Mouse (Mus musculus) neural tube, embryonic 11.5 days (tissue): ENCODE data around the gene Usf2. TPM values are rescaled to one million over a fixed set of nuclear protein-coding genes. Genes with fewer than 3 reads are reported as not detected.
"Not testable (repeated sequence)": the region's sequence is repeated elsewhere in the genome, so short reads cannot be mapped to it uniquely, and the experiment has no call there.

ENCODE experiments used
- ATAC-seq: fragments of 200-750 bp; cut with Nextera tagmentation; 2 replicates; pipeline ENCODE4 v1.8.0; 2017; ENCODE audit warnings: moderate number of reproducible peaks, mild to moderate bottlenecking, moderate TSS enrichment, moderate library complexity; ENCODE audit not compliant: insufficient read depth, low FRiP score, low TSS enrichment
- DNase-seq: peaks from one replicate; pipeline ENCODE4 v3.0.0-alpha.2; 2015; ENCODE audit warnings: low spot score
- H3K27ac ChIP-seq: fragments of 300-500 bp; sonication (generic); 2 replicates; pipeline ENCODE4 v1.5.1; 2014; ENCODE audit warnings: low read depth, mild to moderate bottlenecking, low read length
- H3K27me3 ChIP-seq: fragments of 300-500 bp; sonication (generic); 2 replicates; pipeline ENCODE4 v1.6.1; 2014; ENCODE audit warnings: mild to moderate bottlenecking, low read length, mixed read lengths; ENCODE audit not compliant: control insufficient read depth, insufficient read depth
- H3K36me3 ChIP-seq: fragments of 300-500 bp; sonication (generic); 2 replicates; pipeline ENCODE4 v1.6.1; 2014; ENCODE audit warnings: mild to moderate bottlenecking, low read length, moderate library complexity, mixed read lengths; ENCODE audit not compliant: control insufficient read depth, insufficient read depth
- H3K4me1 ChIP-seq: fragments of 300-500 bp; sonication (generic); 2 replicates; pipeline ENCODE4 v1.6.1; 2014; ENCODE audit warnings: low read length, mixed read lengths; ENCODE audit not compliant: control insufficient read depth, insufficient read depth
- H3K4me2 ChIP-seq: fragments of 300-500 bp; sonication (generic); 2 replicates; pipeline ENCODE4 v1.6.1; 2014; ENCODE audit warnings: low read depth, mild to moderate bottlenecking, moderate library complexity
- H3K4me3 ChIP-seq: fragments of 300-500 bp; sonication (generic); 2 replicates; pipeline ENCODE4 v1.5.1; 2014; ENCODE audit warnings: low read depth, low read length
- H3K9ac ChIP-seq: fragments of 300-500 bp; sonication (generic); 2 replicates; pipeline ENCODE4 v1.6.1; 2014; ENCODE audit warnings: mild to moderate bottlenecking, low read length
- H3K9me3 ChIP-seq: fragments of 300-500 bp; sonication (generic); 2 replicates; pipeline ENCODE4 v1.6.1; 2016; ENCODE audit warnings: low read length; ENCODE audit not compliant: control insufficient read depth
- WGBS: fragments of 180-500 bp; shearing (Covaris S2); extraction: QIAGEN DNeasy Blood & Tissue Kit; methylation state at CpG from one replicate; pipeline ENCODE4 v1.1.7; 2014; 5-methylcytosine and 5-hydroxymethylcytosine counted together
- polyA plus RNA-seq: library from polyadenylated mRNA; unstranded; fragments of >200 nt; fragmentation: Nextera tagmentation; extraction: Ambion mirVana; gene quantifications from 2 replicates; pipeline ENCODE4 v1.2.1, GENCODE M21; 2014

Usf2 gene
- polyA plus RNA-seq, 1 experiment from 2014 or later, result 27.9 TPM

DNA sequence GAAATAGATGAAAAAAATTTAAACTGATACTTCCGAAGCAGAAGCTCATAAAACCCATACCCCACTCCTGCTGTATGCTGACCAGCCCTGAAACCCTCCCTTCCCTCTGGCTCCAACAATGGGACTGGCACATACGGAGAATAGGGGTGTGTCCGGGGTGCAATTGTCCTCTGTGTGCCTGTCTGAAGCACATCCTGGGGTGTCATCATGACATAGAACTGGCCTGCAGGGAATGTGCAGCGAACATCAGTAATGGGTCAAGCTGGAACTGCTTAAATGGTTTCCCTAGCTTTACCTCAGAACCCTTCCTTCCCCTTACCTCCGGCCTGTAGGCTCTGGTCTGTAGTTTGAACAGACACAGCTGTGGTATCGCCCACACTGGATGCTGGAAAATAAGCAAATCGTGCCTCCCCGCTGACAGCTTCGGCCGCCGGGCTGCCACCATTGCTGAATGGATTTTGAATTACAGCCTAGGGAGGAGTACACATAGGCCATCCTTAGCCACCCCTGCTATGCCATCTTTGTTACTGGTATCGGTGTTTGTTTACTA, 1.6 kb downstream of the Usf2 start:
- H3K4me3 ChIP-seq, result peak overlapping the region; percentile 99
- no peak overlapping the region for H3K27ac ChIP-seq
- peaks cover 12% of the 10 kb centered on the region; the same call in 1 of the 2 replicates for H3K4me1 ChIP-seq
- no peak overlapping the region for H3K9ac ChIP-seq
- no peaks in the 10 kb centered on the region for H3K27me3 ChIP-seq
- no peaks in the 10 kb centered on the region for H3K9me3 ChIP-seq
- WGBS, result 85% methylated on average over 12 of the region's 12 CpGs
- H3K36me3 ChIP-seq, result peaks cover 13% of the 10 kb centered on the region
- DNase-seq (no peak), ATAC-seq (no peak)
- H3K4me2 ChIP-seq, result peak overlapping the region; percentile 72

DNA sequence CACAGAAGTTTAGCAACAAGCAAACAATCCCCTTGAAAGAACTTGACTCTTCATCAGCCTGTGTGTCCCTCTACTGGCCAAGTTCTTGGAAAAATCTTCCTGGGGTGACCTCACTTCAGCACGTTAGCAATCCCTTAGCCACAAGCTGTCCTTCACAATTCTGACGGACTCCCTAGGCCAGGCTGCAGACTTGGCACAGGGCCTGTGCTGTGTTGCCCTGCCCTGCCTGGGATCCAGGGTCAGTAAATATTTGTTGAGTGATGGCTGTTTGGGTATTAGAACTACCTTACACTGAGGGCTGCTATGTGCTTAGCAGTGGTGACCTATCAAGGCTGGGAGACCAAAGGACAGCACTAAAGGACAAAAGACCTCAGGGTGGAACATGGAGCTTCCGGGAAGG, 2.6 kb downstream of the Usf2 start:
- ATAC-seq, result no peak
- H3K4me1 ChIP-seq, result peaks cover 12% of the 10 kb centered on the region; the same call in 1 of the 2 replicates
- no peak overlapping the region for H3K27ac ChIP-seq
- no peak overlapping the region for H3K4me2 ChIP-seq
- no peak overlapping the region for H3K4me3 ChIP-seq
- no peaks in the 10 kb centered on the region for H3K9me3 ChIP-seq
- peaks cover 15% of the 10 kb centered on the region for H3K36me3 ChIP-seq
- no peak for DNase-seq
- H3K27me3 ChIP-seq, result no peaks in the 10 kb centered on the region
- no peak overlapping the region for H3K9ac ChIP-seq
- 86% methylated on average over 3 of the region's 3 CpGs for WGBS

DNA sequence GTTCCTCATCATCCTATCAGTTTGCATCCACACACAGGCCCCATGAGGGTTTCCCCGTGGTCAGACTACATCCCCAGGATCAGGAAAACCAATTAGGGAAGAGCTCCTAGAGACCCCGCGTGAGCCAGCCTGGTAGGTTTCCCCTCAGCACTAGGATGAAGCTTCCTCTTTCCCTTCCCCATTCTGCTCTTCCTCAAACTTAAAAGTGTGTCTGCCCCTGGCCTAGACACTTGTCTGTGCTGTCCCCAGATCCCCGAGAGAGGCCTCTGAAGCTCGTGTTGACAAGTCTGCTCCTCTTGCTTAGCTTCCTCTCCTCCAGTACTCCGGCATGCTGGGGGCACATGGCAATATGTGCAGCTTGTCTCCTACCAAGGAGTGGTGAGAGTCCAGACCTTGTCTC, 3.1 kb downstream of the Usf2 start:
- H3K27me3 ChIP-seq, result no peaks in the 10 kb centered on the region
- no peak overlapping the region for H3K9ac ChIP-seq
- no peak overlapping the region for H3K27ac ChIP-seq
- H3K4me1 ChIP-seq, result peaks cover 11% of the 10 kb centered on the region; the same call in 1 of the 2 replicates
- peaks cover 15% of the 10 kb centered on the region for H3K36me3 ChIP-seq
- 94% methylated on average over 6 of the region's 6 CpGs for WGBS
- ATAC-seq, result no peak
- no peak overlapping the region for H3K4me2 ChIP-seq
- H3K4me3 ChIP-seq, result no peak overlapping the region
- H3K9me3 ChIP-seq, result no peaks in the 10 kb centered on the region
- DNase-seq, result no peak

GRCm38 (mm10) chr7:30952441-30953265, 4.0 kb downstream of the Usf2 start:
- Histone ChIP-seq H3K27me3 (no peaks in the 10 kb centered on the region), H3K9me3 (no peaks in the 10 kb centered on the region), H3K4me3 (no peak overlapping the region), H3K9ac (no peak overlapping the region), H3K36me3 (peaks cover 15% of the 10 kb centered on the region), H3K27ac (no peak overlapping the region), H3K4me2 (no peak overlapping the region), H3K4me1 (peaks cover 4% of the 10 kb centered on the region; the same call in 1 of the 2 replicates)
- DNase-seq (no peak), ATAC-seq (no peak)
- WGBS, result 95% methylated on average over 16 of the region's 16 CpGs

GRCm38 (mm10) chr7:30949902-30950301, 6.7 kb downstream of the Usf2 start:
- whole genome bisulfite sequencing, result 91% methylated on average over 3 of the region's 3 CpGs
- H3K36me3 ChIP-seq, result peaks cover 15% of the 10 kb centered on the region
- H3K4me2 ChIP-seq, H3K27ac ChIP-seq, H3K4me1 ChIP-seq, DNase-seq, H3K9me3 ChIP-seq, H3K27me3 ChIP-seq, H3K9ac ChIP-seq, ATAC-seq, H3K4me3 ChIP-seq: not testable (repeated sequence)

DNA sequence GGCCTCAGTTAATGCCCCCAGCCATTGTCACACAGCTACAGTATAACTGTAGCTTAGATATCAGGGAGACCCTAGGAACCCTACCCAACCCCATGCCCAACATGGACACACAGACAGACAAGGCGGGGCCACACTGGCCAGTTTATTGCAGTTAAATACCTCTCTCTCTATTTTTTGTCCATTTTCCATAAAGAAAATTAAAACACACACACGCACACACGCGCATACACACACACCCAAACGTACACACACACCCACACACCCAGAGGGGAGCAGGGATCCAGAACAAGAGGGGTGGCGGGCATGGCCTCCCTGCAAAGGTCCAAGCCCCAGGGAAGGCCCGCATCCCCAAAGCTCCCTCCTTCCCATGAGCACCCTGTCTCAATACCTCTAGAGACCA, 10.7 kb downstream of the Usf2 start:
- Histone ChIP-seq H3K9me3 (no peaks in the 10 kb centered on the region), H3K4me3 (no peak overlapping the region), H3K4me1 (no peaks in the 10 kb centered on the region), H3K36me3 (peaks cover 3% of the 10 kb centered on the region; the same call in 1 of the 2 replicates), H3K9ac (no peak overlapping the region), H3K27me3 (no peaks in the 10 kb centered on the region), H3K27ac (no peak overlapping the region), H3K4me2 (no peak overlapping the region)
- no peak for ATAC-seq
- 90% methylated on average over 7 of the region's 7 CpGs for WGBS
- DNase-seq, result no peak

GRCm38 (mm10) chr7:30945466-30945865, 11.1 kb downstream of the Usf2 start:
- DNase-seq, ATAC-seq, H3K9me3 ChIP-seq, H3K9ac ChIP-seq, H3K27me3 ChIP-seq, H3K36me3 ChIP-seq, H3K4me2 ChIP-seq, H3K27ac ChIP-seq, H3K4me3 ChIP-seq, H3K4me1 ChIP-seq: not testable (repeated sequence)
- WGBS, result 94% methylated on average over 7 of the region's 7 CpGs

GRCm38 (mm10) chr7:30944706-30945105, 11.9 kb downstream of the Usf2 start:
- not testable (repeated sequence) for DNase-seq, H3K4me1 ChIP-seq, H3K4me2 ChIP-seq, H3K27ac ChIP-seq, H3K36me3 ChIP-seq, ATAC-seq, H3K4me3 ChIP-seq, H3K27me3 ChIP-seq, H3K9me3 ChIP-seq, H3K9ac ChIP-seq
- 80% methylated on average over 2 of the region's 2 CpGs for WGBS
